Mouse (Mus musculus) left cerebral cortex, postnatal 25 days (tissue): ENCODE data around the gene Nkx6-1. TPM values are rescaled to one million over a fixed set of nuclear protein-coding genes. Genes with fewer than 3 reads are reported as not detected.

Source experiments
- DNase-seq, 2 experiments: peaks; one replicate each; pipeline ENCODE4 v3.0.0; 2022; ENCODE audit warnings: low spot score in 2 of 2, mixed read lengths in 1 of 2
- intact Hi-C: fragments of 180-260 bp; cut with DNase I; formaldehyde crosslinking; loops from one replicate; pipeline ENCODE4 v1.15.1; 2025
- total RNA-seq, 2 experiments: library from RNA; stranded (reverse); gene quantifications; 2 replicates each; pipeline ENCODE4 v1.2.3; 2021

Nkx6-1 gene
- total RNA-seq, 2 experiments from 2014 or later: 0.21 TPM

DNA sequence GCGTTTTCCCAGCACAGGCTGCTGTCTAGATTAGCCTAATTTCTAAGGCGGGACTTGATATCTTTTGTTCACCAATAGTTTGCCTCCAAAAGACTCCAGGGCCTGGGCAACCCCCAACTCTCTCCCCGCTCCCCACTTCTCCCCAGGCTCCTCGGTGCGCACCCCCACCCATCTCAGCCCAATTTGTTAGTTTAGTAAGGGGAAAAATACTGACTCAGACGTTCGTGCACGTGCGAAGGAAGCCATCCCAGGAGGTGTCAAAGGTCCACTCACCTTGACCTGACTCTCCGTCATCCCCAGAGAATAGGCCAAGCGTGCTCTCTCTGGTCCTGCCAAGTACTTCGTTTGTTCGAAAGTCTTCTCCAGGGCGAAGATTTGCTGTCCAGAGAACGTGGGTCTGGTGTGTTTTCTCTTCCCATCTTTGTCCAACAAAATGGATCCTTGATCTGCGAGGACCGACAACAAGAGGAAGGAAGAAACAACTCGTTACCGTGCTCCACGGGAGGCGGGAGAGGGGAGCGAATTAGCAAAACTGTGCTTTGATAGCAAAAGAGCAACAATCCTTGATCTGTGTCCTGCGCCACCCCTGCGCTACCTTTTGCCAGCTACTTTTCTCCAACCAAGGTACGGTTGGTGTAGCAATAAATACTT is 3.1 kb downstream of the Nkx6-1 start:
- no peak for DNase-seq
- intact Hi-C loops: loop anchor here (10.0 kb wide), 1 partner anchor 817 kb away; the partner anchor contains the start of gene Gpat3

DNA sequence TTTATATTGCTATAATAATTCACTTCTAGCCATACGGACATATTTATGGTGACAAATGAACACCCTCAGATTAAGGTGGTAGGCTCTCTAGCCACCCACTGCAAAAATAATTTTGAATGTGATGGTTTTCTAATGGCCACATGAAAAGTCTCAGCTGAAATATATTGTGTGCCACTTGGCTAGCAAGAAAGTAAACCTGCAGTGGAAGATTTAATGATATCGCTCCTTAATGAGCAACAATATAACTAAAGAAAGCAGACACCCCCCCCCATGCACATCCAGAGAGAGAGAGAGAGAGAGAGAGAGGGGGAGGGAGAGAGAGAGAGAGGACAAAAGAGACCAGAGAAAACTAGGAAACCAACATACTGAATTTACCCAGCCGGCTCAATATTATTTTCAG is 4.1 kb downstream of the Nkx6-1 start:
- no peak for DNase-seq
- intact Hi-C loops: loop anchor here (10.0 kb wide), 1 partner anchor 816 kb away; the partner anchor contains the start of gene Gpat3

- intact Hi-C loops: no loop called here
- DNase-seq: no peak
Measured at GRCm38 (mm10) chr5:101659411-101659971, 5.3 kb downstream of the Nkx6-1 start.

GRCm38 (mm10) chr5:101658984-101659290 is 5.9 kb downstream of the Nkx6-1 start:
- intact Hi-C loops: no loop called here
- no peak for DNase-seq

DNA sequence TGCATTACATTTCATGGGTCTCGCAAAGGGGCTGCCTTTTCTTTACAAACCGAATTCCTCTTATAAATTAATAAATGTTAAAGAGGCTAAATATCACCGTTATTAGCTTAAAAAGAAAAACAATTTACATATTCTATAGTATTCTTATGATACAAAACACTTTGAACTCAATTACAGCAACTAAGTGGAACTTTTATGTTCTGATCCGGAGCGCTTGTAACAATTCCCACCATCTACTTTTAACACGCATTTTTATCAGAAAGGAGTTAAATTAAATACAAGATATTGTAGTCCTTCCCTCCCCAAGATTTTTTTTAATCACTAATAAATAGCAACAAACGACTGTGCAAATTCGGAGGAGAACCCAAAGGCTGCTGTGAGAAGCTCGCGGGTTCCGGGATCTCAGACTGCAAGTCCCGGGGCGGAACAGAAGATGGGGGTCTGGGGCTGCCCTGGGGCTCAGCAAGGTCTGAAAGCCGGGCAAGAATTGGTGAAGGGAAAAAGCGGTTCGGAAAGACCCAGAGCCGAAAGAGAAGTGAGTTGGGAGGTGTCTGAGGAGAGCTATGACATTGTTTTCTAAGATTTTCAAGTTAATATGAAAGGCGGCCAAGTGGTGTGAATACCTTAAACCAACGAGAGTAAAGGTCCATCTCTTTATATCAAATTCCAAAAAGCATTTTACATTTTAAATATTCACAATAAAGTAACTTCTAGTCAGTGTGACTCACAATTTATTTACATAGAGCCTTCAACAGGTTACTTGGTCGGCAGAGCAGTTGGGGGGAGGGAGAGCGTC is 6.4 kb downstream of the Nkx6-1 start:
- no peak for DNase-seq
- intact Hi-C loops: no loop called here

GRCm38 (mm10) chr5:101657698-101658097 is 7.1 kb downstream of the Nkx6-1 start:
- DNase-seq: no peak
- intact Hi-C loops: no loop called here

DNA sequence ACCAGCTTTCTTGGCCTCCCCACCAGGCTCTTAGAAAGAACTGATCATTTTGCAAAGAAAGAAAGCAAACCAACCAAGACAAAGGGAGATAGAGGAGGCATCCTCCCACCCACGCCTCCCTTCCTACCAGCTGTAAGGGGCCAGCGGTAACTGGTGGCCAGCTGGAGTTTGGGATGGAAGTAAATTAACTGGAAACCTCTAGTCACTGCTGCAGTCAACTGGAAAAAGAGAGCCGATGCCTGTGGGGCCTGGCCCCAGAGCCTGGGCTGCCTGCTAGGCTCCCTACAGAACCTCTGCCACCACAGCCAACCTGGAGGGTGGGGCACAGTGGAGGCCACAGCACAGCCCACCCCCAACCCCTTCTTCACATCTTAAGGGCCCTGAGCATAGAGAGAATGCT is 8.7 kb downstream of the Nkx6-1 start:
- intact Hi-C loops: no loop called here
- DNase-seq: no peak

- intact Hi-C loops: no loop called here
- DNase-seq: no peak
Measured at GRCm38 (mm10) chr5:101655418-101655817, 9.4 kb downstream of the Nkx6-1 start.

- no peak for DNase-seq
Measured at GRCm38 (mm10) chr5:101647726-101648686, 16.8 kb downstream of the Nkx6-1 start.

DNA sequence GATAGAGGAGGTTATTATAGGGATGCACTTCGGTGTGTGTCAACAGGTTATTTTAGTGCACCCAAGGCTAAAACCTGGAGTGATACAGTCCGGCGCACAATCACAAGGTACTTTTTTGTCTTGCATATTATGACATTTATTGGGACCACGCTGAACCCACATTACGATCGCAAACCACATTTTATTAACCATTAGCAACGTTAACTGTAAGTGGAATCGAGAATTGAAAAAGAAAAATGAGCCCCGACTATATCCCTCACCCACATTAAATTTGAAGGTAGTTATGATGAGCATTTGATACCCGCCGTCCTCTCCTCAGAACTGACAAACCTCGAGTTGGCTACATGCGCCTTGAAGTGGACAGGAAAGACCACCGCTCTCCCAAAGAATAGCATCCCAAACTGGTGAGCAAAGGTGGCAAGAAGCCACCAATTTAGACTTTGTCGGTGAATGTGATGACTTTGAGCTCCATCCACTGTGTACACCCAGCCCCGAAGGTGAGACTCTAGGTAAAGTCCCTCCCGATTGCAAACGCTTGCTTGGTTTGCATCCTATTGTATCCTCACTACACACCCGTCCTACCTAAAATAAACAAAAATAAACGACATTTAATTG is 17.7 kb downstream of the Nkx6-1 start:
- intact Hi-C loops: no loop called here
- DNase-seq: no peak

More at GRCm38 (mm10) chr5:101647726-101648686, 16.8 kb downstream of the Nkx6-1 start:
- intact Hi-C loops: no loop called here

GRCm38 (mm10) chr5:101645071-101645470 is 19.7 kb downstream of the Nkx6-1 start:
- DNase-seq: no peak
- intact Hi-C loops: no loop called here

DNA sequence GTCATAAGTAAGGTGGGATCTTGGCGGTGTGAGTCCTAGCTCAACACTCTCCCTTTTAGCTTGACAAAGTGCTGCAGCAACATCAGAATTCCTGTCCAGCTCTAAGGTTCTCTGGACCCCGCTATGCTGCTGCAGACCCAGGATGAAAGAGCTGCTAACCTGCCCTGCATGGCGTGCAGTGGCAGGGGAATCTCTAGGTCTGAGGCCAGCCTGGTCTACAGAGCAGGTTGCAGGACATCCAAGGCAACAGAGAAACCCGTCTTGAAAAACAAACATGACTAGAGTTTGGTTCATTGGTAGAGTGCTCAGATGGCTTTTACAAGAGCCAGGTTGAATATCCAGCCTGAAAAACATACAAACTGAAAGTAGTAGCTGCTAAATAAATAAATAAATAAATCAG is 26.7 kb downstream of the Nkx6-1 start:
- no peak for DNase-seq
- intact Hi-C loops: no loop called here

Other genes starting within 250 kb of the Nkx6-1 start
- gene Cds1, start 100.1 kb upstream of the Nkx6-1 start, total RNA-seq: 10 to 100 TPM; 74.8 to 89.4 TPM